Mouse (Mus musculus) CH12.LX (cell line): ENCODE measurements around the gene Gm20388. TPM values are rescaled to one million over a fixed set of nuclear protein-coding genes. Genes with fewer than 3 reads are reported as not detected.

Source experiments
- DNase-seq: peaks from one replicate; pipeline ENCODE4 v3.0.0-alpha.2; 2013; ENCODE audit errors: extremely low read depth
- H3K27ac ChIP-seq: 2 replicates; pipeline ENCODE4 v1.5.1; 2012; ENCODE audit warnings: low read depth, mild to moderate bottlenecking, control low read depth, moderate library complexity; ENCODE audit not compliant: insufficient read depth
- H3K27me3 ChIP-seq: replicated peaks from 2 replicates; pipeline ENCODE3; 2012; ENCODE audit warnings: inconsistent platforms
- H3K36me3 ChIP-seq, 2 experiments: replicated peaks in 1 of 2; 2 replicates each; pipeline versions ENCODE3 to v1.6.1; 2012; ENCODE audit warnings: inconsistent platforms in 1 of 2, low read length in 1 of 2, mild to moderate bottlenecking in 1 of 2, mixed read lengths in 1 of 2, moderate library complexity in 1 of 2; ENCODE audit not compliant: control insufficient read depth in 1 of 2, insufficient read depth in 1 of 2
- H3K4me1 ChIP-seq, 2 experiments: 2 replicates each; pipeline ENCODE4 v1.6.1; 2012; ENCODE audit warnings: inconsistent platforms in 1 of 2, moderate library complexity in 1 of 2; ENCODE audit not compliant: insufficient read depth in 2 of 2, control insufficient read depth in 1 of 2
- H3K4me2 ChIP-seq: 2 replicates; pipeline ENCODE4 v1.6.1; 2012; ENCODE audit warnings: low read depth, mild to moderate bottlenecking, control low read depth; ENCODE audit not compliant: poor library complexity, insufficient read depth, severe bottlenecking
- H3K4me3 ChIP-seq, 3 experiments: fragments of 150-350 bp in 1 of 3; sonication (generic) in 1 of 3; replicated peaks in 1 of 3; 2 replicates each; pipeline versions ENCODE3 to v1.5.1; 2011 to 2012; ENCODE audit warnings: low read depth in 2 of 3, low read length in 2 of 3, mild to moderate bottlenecking in 2 of 3, moderate library complexity in 2 of 3, control low read depth in 1 of 3, improper control_type of control experiment in 1 of 3, inconsistent platforms in 1 of 3, mixed read lengths in 1 of 3; ENCODE audit not compliant: poor library complexity in 1 of 3
- H3K79me2 ChIP-seq: replicated peaks from 2 replicates; pipeline ENCODE4 v1.6.1; 2012; ENCODE audit warnings: mild to moderate bottlenecking, moderate library complexity; ENCODE audit not compliant: control insufficient read depth, poor library complexity, insufficient read depth, severe bottlenecking; ENCODE audit errors: extremely low read depth
- H3K9ac ChIP-seq: 2 replicates; pipeline ENCODE4 v1.6.1; 2012; ENCODE audit warnings: low read depth, mild to moderate bottlenecking, control low read depth, moderate library complexity; ENCODE audit not compliant: insufficient read depth
- H3K9me3 ChIP-seq: replicated peaks from 2 replicates; pipeline ENCODE3; 2012; ENCODE audit warnings: low read length, inconsistent platforms, mixed read lengths
- CTCF ChIP-seq, 2 experiments: IDR thresholded peaks in 1 of 2; conservative IDR thresholded peaks in 1 of 2; 2 replicates each; pipeline ENCODE4 v1.5.1; 2011 to 2012; ENCODE audit warnings: low read depth in 2 of 2, low read length in 2 of 2, improper control_type of control experiment in 1 of 2, inconsistent platforms in 1 of 2, mild to moderate bottlenecking in 1 of 2, moderate library complexity in 1 of 2
- ELF1 ChIP-seq: IDR thresholded peaks from 2 replicates; pipeline ENCODE4 v1.6.1; 2014; ENCODE audit warnings: low read depth, mild to moderate bottlenecking, inconsistent platforms, low read length, improper control_type of control experiment
- IRF4 ChIP-seq: IDR thresholded peaks from 2 replicates; pipeline ENCODE4 v1.6.1; 2014; ENCODE audit warnings: low read depth, mild to moderate bottlenecking, inconsistent platforms, low read length, improper control_type of control experiment
- JUND ChIP-seq: conservative IDR thresholded peaks from 2 replicates; pipeline ENCODE4 v1.6.1; 2011; ENCODE audit warnings: low read depth, low read length, improper control_type of control experiment
- MAFK ChIP-seq: IDR thresholded peaks from 2 replicates; pipeline ENCODE4 v1.6.1; 2011; ENCODE audit warnings: low read length, improper control_type of control experiment; ENCODE audit not compliant: insufficient replicate concordance
- MAX ChIP-seq: IDR thresholded peaks from 2 replicates; pipeline ENCODE4 v1.6.1; 2011; ENCODE audit warnings: low read length, improper control_type of control experiment
- MEF2A ChIP-seq: IDR thresholded peaks from 2 replicates; pipeline ENCODE4 v1.6.1; 2014; ENCODE audit warnings: low read depth, mild to moderate bottlenecking, inconsistent platforms, low read length, improper control_type of control experiment, borderline replicate concordance
- MYC ChIP-seq: IDR thresholded peaks from 2 replicates; pipeline ENCODE4 v1.6.1; 2011; ENCODE audit warnings: low read depth, mild to moderate bottlenecking, improper control_type of control experiment, low read length
- NRF1 ChIP-seq: IDR thresholded peaks from 2 replicates; pipeline ENCODE4 v1.6.1; 2014; ENCODE audit warnings: low read depth, mild to moderate bottlenecking, inconsistent platforms, low read length, improper control_type of control experiment, moderate library complexity
- POLR2A ChIP-seq: IDR thresholded peaks from 2 replicates; pipeline ENCODE4 v1.6.1; 2011; ENCODE audit warnings: low read depth, mild to moderate bottlenecking, improper control_type of control experiment, low read length
- POLR2AphosphoS2 ChIP-seq: IDR thresholded peaks from 2 replicates; pipeline ENCODE4 v1.6.1; 2011; ENCODE audit warnings: low read depth, low read length, improper control_type of control experiment
- RAD21 ChIP-seq: IDR thresholded peaks from 2 replicates; pipeline ENCODE4 v1.6.1; 2011; ENCODE audit warnings: low read depth, mild to moderate bottlenecking, low read length, improper control_type of control experiment, moderate library complexity
- SIN3A ChIP-seq: IDR thresholded peaks from 2 replicates; pipeline ENCODE4 v1.6.1; 2012; ENCODE audit warnings: low read length, improper control_type of control experiment, inconsistent platforms
- SMC3 ChIP-seq: IDR thresholded peaks from 2 replicates; pipeline ENCODE4 v1.6.1; 2011; ENCODE audit warnings: low read depth, low read length, improper control_type of control experiment
- TBP ChIP-seq: conservative IDR thresholded peaks from 2 replicates; pipeline ENCODE4 v1.6.1; 2011; ENCODE audit warnings: low read depth, low read length, improper control_type of control experiment
- USF1 ChIP-seq: IDR thresholded peaks from 2 replicates; pipeline ENCODE4 v1.6.1; 2014; ENCODE audit warnings: low read depth, mild to moderate bottlenecking, inconsistent platforms, low read length, improper control_type of control experiment
- ZKSCAN1 ChIP-seq: IDR thresholded peaks from 2 replicates; pipeline ENCODE4 v1.6.1; 2012; ENCODE audit warnings: low read depth, inconsistent platforms, low read length, improper control_type of control experiment, borderline replicate concordance
- ZMIZ1 ChIP-seq: IDR thresholded peaks from 2 replicates; pipeline ENCODE4 v1.6.1; 2012; ENCODE audit warnings: low read depth, mild to moderate bottlenecking, inconsistent platforms, low read length, improper control_type of control experiment
- dilution Hi-C: fragments of 300-500 bp; cut with MboI; formaldehyde crosslinking; loops from 2 replicates; pipeline ENCODE4 v1.14.3; 2020; ENCODE audit warnings: low sequenced_read_pairs; ENCODE audit not compliant: extremely low pct_unique_long_range_greater_than_20kb, extremely low pct_ligation_motif_present
- in situ Hi-C: fragments of 300-500 bp; cut with MboI; formaldehyde crosslinking; loops from 3 replicates; pipeline ENCODE4 v1.14.3; 2019; ENCODE audit warnings: low sequenced_read_pairs, low pct_ligation_motif_present, low pct_unique_long_range_greater_than_20kb, mixed read lengths
- polyA plus RNA-seq: library from polyadenylated mRNA; unstranded; fragments of >175 nt; gene quantifications from 2 replicates; pipeline ENCODE4 v1.2.1, GENCODE M21; 2012; ENCODE audit warnings: low read depth; ENCODE audit not compliant: insufficient read length
- total RNA-seq, 2 experiments: library from RNA; depleted of rRNA; stranded (reverse); fragments of 300-350 nt in 1 of 2; fragments of >200 nt in 1 of 2; gene quantifications; 2 replicates each; pipeline ENCODE4 v1.2.3; 2012 to 2014

Gm20388 gene
- total and polyA plus RNA-seq, 3 experiments = 14.8 to 26.3 (median 22.2) TPM

- Histone ChIP-seq H3K27me3 (peaks cover 40% of the 10 kb centered on the region), H3K27ac (no peak overlapping the region), H3K36me3 (no peaks in the 10 kb centered on the region), H3K4me1 (peaks cover 7 to 14% of the 10 kb centered on the region in 2 experiments), H3K4me2 (peak overlapping the region; percentile 86), H3K79me2 (no peaks in the 10 kb centered on the region), H3K4me3 (peak overlapping the region; percentile 7 to 34 (median 29)), H3K9me3 (peaks cover 8% of the 10 kb centered on the region), H3K9ac (no peak overlapping the region)
- dilution Hi-C loops (no loop called here), in situ Hi-C loops (no loop called here)
- peak; percentile 60 for TF ChIP-seq RAD21
- TF ChIP-seq IRF4 = 0 out of 2 replicates have a peak, but pooled peaks have one; percentile 14
- TF ChIP-seq SIN3A = 0 out of 2 replicates have a peak, but pooled peaks have one; percentile 49
- TF ChIP-seq SMC3 = peak; percentile 43
- no peak for TF ChIP-seq MEF2A
- TF ChIP-seq MYC = 0 out of 2 replicates have a peak, but pooled peaks have one; percentile 38
- no peak for TF ChIP-seq POLR2AphosphoS2
- TF ChIP-seq CTCF (conservative IDR thresholded peaks at IDR 0.05 in 1 of 2, IDR thresholded peaks at IDR 0.05 in 1 of 2; ENCODE audit: low read depth in 2 of 2, low read length in 2 of 2) = peak; percentile 74 to 89
- peak; percentile 77 for DNase-seq
Measured at GRCm38 (mm10) chr8:120607885-120608284, 697.2 kb downstream of the Gm20388 start.

- dilution Hi-C loops (no loop called here), in situ Hi-C loops (loop anchor here (5.0 to 10.0 kb wide), 2 partner anchors 279 to 426 kb away; no protein-coding TSS in a partner anchor)
- DNase-seq = no peak
- Histone ChIP-seq H3K9ac (no peak overlapping the region), H3K4me3 (no peak overlapping the region), H3K4me1 (peaks cover 7 to 14% of the 10 kb centered on the region in 2 experiments), H3K27ac (no peak overlapping the region), H3K36me3 (no peaks in the 10 kb centered on the region), H3K27me3 (peaks cover 56% of the 10 kb centered on the region), H3K4me2 (no peak overlapping the region), H3K79me2 (no peaks in the 10 kb centered on the region), H3K9me3 (peaks cover 8% of the 10 kb centered on the region)
- no peak for TF ChIP-seq ZMIZ1
- no peak for TF ChIP-seq IRF4
- TF ChIP-seq POLR2A = no peak
- no peak for TF ChIP-seq MAFK
- no peak for TF ChIP-seq USF1
- no peak for TF ChIP-seq MAX
- no peak for TF ChIP-seq MYC
- TF ChIP-seq NRF1 = no peak
- no peak for TF ChIP-seq TBP
- no peak for TF ChIP-seq JUND
- no peak for TF ChIP-seq ZKSCAN1
- no peak for TF ChIP-seq ELF1
Measured at GRCm38 (mm10) chr8:120610824-120611223, 700.2 kb downstream of the Gm20388 start.
